Mouse (Mus musculus) ES-E14 (cell line): ENCODE data around the gene Fam133b.

Source experiments
- CHD2 ChIP-seq: IDR thresholded peaks from 2 replicates; pipeline ENCODE4 v1.6.1; 2014; ENCODE audit warnings: mild to moderate bottlenecking, low read depth, low read length, inconsistent platforms
- HCFC1 ChIP-seq: IDR thresholded peaks from 2 replicates; pipeline ENCODE4 v1.6.1; 2012; ENCODE audit warnings: low read length, inconsistent platforms, borderline replicate concordance; ENCODE audit not compliant: insufficient read depth
- MAFK ChIP-seq: IDR thresholded peaks from 2 replicates; pipeline ENCODE4 v1.6.1; 2014; ENCODE audit warnings: mild to moderate bottlenecking, low read depth, low read length, inconsistent platforms; ENCODE audit not compliant: insufficient read depth
- ZC3H11A ChIP-seq: IDR thresholded peaks from 2 replicates; pipeline ENCODE4 v1.6.1; 2012; ENCODE audit warnings: low read depth, mild to moderate bottlenecking, inconsistent platforms, low read length, borderline replicate concordance
- ZNF384 ChIP-seq: IDR thresholded peaks from 2 replicates; pipeline ENCODE4 v1.6.1; 2012; ENCODE audit warnings: low read depth, low read length, inconsistent platforms

DNA sequence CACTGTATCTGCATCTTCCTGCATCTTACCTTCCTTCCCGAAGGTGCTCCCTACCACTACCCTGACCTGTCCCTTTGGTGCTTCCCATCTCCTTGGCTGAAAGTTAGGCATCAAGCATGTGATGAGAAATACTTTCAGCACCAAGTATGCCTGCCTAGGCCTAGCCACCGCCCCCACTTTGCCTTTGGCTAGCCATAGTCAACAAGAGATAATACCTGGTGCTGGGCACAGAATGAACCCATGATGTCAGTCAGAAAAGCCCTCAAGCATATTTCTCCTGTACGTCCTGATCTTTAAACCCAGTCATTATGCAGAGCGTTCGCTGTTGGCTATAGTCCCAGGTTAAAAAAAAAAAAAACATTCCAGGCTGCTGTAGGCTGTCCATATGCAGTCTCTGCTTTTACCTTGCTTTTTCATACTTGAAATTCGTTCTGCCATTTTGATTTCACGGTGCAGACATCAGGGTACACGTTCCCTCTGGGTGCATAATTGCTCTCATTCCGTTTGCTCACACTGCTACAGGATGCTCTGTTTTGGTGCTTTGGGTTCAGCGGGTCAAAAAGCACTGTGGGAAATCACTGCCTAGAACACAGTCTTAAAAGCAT lies 13.9 kb upstream of the Fam133b start:
- no peak for TF ChIP-seq ZC3H11A
- no peak for TF ChIP-seq MAFK
- no peak for TF ChIP-seq ZNF384
- no peak for TF ChIP-seq CHD2
- TF ChIP-seq HCFC1: no peak
